Mouse (Mus musculus) heart, adult 11 months (tissue): ENCODE data around the gene Sugct.

ENCODE experiments used
- DNase-seq: peaks from one replicate; pipeline ENCODE4 v3.0.0; 2022

Gene Sugct

GRCm38 (mm10) chr13:17288377-17288776 is 407.0 kb downstream of the Sugct start:
- no peak for DNase-seq

- no peak for DNase-seq
Measured at GRCm38 (mm10) chr13:17245936-17246335, 449.4 kb downstream of the Sugct start.

- no peak for DNase-seq
Measured at GRCm38 (mm10) chr13:17216524-17216923, 478.8 kb downstream of the Sugct start.

GRCm38 (mm10) chr13:17212681-17213080 is 482.7 kb downstream of the Sugct start:
- DNase-seq, result no peak

- DNase-seq, result no peak
Measured at GRCm38 (mm10) chr13:17190180-17190762, 505.1 kb downstream of the Sugct start.

- DNase-seq, result no peak
Measured at GRCm38 (mm10) chr13:17185253-17185652, 510.1 kb downstream of the Sugct start.

GRCm38 (mm10) chr13:17165917-17166316 is 529.4 kb downstream of the Sugct start:
- no peak for DNase-seq

- no peak for DNase-seq
Measured at GRCm38 (mm10) chr13:17164721-17165120, 530.6 kb downstream of the Sugct start.

GRCm38 (mm10) chr13:17146441-17146992 is 548.8 kb downstream of the Sugct start:
- DNase-seq, result no peak

- DNase-seq, result no peak
Measured at GRCm38 (mm10) chr13:17116073-17116472, 579.3 kb downstream of the Sugct start.

- no peak for DNase-seq
Measured at GRCm38 (mm10) chr13:17102372-17102771, 593.0 kb downstream of the Sugct start.

GRCm38 (mm10) chr13:17086547-17086946 is 608.8 kb downstream of the Sugct start:
- DNase-seq, result no peak

GRCm38 (mm10) chr13:17086146-17086545 is 609.2 kb downstream of the Sugct start:
- DNase-seq, result peak; percentile 27

- peak; percentile 53 for DNase-seq
Measured at GRCm38 (mm10) chr13:17084946-17085852, 610.2 kb downstream of the Sugct start.

- peak; percentile 45 for DNase-seq
Measured at GRCm38 (mm10) chr13:17081618-17082017, 613.7 kb downstream of the Sugct start.

GRCm38 (mm10) chr13:17065552-17065951 is 629.8 kb downstream of the Sugct start:
- DNase-seq, result no peak

GRCm38 (mm10) chr13:17056650-17057049 is 638.7 kb downstream of the Sugct start:
- no peak for DNase-seq

- DNase-seq, result no peak
Measured at GRCm38 (mm10) chr13:17043426-17044224, 651.7 kb downstream of the Sugct start.

- no peak for DNase-seq
Measured at GRCm38 (mm10) chr13:17042332-17042731, 653.0 kb downstream of the Sugct start.

GRCm38 (mm10) chr13:17039727-17040126 is 655.6 kb downstream of the Sugct start:
- no peak for DNase-seq

- DNase-seq, result no peak
Measured at GRCm38 (mm10) chr13:17038341-17038740, 657.0 kb downstream of the Sugct start.

GRCm38 (mm10) chr13:17037899-17038298 is 657.5 kb downstream of the Sugct start:
- DNase-seq, result no peak

GRCm38 (mm10) chr13:17030761-17031160 is 664.6 kb downstream of the Sugct start:
- DNase-seq, result no peak
